Mouse (Mus musculus) liver, embryonic 12.5 days (tissue): ENCODE measurements around the gene Atad1. TPM values are rescaled to one million over a fixed set of nuclear protein-coding genes. Genes with fewer than 3 reads are reported as not detected.
"Not testable (repeated sequence)": the region's sequence is repeated elsewhere in the genome, so short reads cannot be mapped to it uniquely, and the experiment has no call there.

Source experiments
- ATAC-seq: fragments of 200-750 bp; cut with Nextera tagmentation; 2 replicates; pipeline ENCODE4 v1.8.0; 2017; ENCODE audit warnings: moderate number of reproducible peaks, mild to moderate bottlenecking, moderate library complexity
- H3K27ac ChIP-seq: fragments of 300-500 bp; sonication (generic); 2 replicates; pipeline ENCODE4 v1.5.1; 2016; ENCODE audit warnings: mild to moderate bottlenecking
- H3K27me3 ChIP-seq: fragments of 300-500 bp; sonication (generic); replicated peaks from 2 replicates; pipeline ENCODE4 v1.6.1; 2016; ENCODE audit warnings: mild to moderate bottlenecking, moderate library complexity
- H3K36me3 ChIP-seq: fragments of 300-500 bp; sonication (generic); 2 replicates; pipeline ENCODE4 v1.6.1; 2016; ENCODE audit warnings: mild to moderate bottlenecking, moderate library complexity
- H3K4me1 ChIP-seq: fragments of 300-500 bp; sonication (generic); 2 replicates; pipeline ENCODE4 v1.6.1; 2016
- H3K4me2 ChIP-seq: fragments of 300-500 bp; sonication (generic); 2 replicates; pipeline ENCODE4 v1.6.1; 2016; ENCODE audit warnings: mild to moderate bottlenecking, moderate library complexity
- H3K4me3 ChIP-seq: fragments of 300-500 bp; sonication (generic); 2 replicates; pipeline ENCODE4 v1.5.1; 2016; ENCODE audit warnings: mild to moderate bottlenecking, moderate library complexity
- H3K9ac ChIP-seq: fragments of 300-500 bp; sonication (generic); 2 replicates; pipeline ENCODE4 v1.6.1; 2016; ENCODE audit warnings: mild to moderate bottlenecking, moderate library complexity
- H3K9me3 ChIP-seq: fragments of 300-500 bp; sonication (generic); replicated peaks from 2 replicates; pipeline ENCODE4 v1.6.1; 2016; ENCODE audit warnings: mild to moderate bottlenecking, moderate library complexity
- WGBS: fragments of 180-500 bp; shearing (Covaris S2); methylation state at CpG from one replicate; pipeline ENCODE4 v1.1.7; 2016; ENCODE audit not compliant: insufficient replicate concordance; 5-methylcytosine and 5-hydroxymethylcytosine counted together
- polyA plus RNA-seq: library from polyadenylated mRNA; unstranded; fragments of >200 nt; fragmentation: Nextera tagmentation; extraction: Ambion mirVana; gene quantifications from 2 replicates; pipeline ENCODE4 v1.2.1, GENCODE M21; 2016

Gene Atad1
- 32.2 and 32.3 TPM in 2 replicates for polyA plus RNA-seq

GRCm38 (mm10) chr19:32739686-32740085 is at the start of gene Atad1:
Gene Atad1, minus strand, starts transcription at chr19:32739786.
- H3K27me3 ChIP-seq = no peaks in the 10 kb centered on the region
- H3K9me3 ChIP-seq = no peaks in the 10 kb centered on the region
- no peaks in the 10 kb centered on the region for H3K4me1 ChIP-seq
- H3K4me3 ChIP-seq = no peak within 1 kb of the TSS
- H3K27ac ChIP-seq = no peak within 1 kb of the TSS
- ATAC-seq = no peak
- WGBS = 75% methylated on average over 4 of the region's 4 CpGs
- H3K9ac ChIP-seq = no peak within 1 kb of the TSS
- no peaks in the 10 kb centered on the region for H3K36me3 ChIP-seq
- no peak within 1 kb of the TSS for H3K4me2 ChIP-seq

GRCm38 (mm10) chr19:32788016-32788415 is 48.4 kb upstream of the Atad1 start:
- H3K4me3 ChIP-seq, H3K27ac ChIP-seq, H3K36me3 ChIP-seq, H3K4me2 ChIP-seq, H3K9ac ChIP-seq, H3K9me3 ChIP-seq, H3K27me3 ChIP-seq: not testable (repeated sequence)
- WGBS = 52% methylated on average over 3 of the region's 3 CpGs
- peaks cover 36% of the 10 kb centered on the region for H3K4me1 ChIP-seq
- peak; percentile 63 for ATAC-seq

- H3K36me3 ChIP-seq, H3K9me3 ChIP-seq, H3K9ac ChIP-seq, H3K27me3 ChIP-seq, H3K4me2 ChIP-seq, ATAC-seq, H3K4me3 ChIP-seq: not testable (repeated sequence)
- Histone ChIP-seq H3K27ac (peak overlapping the region; percentile 23; the same call in 1 of the 2 replicates), H3K4me1 (peaks cover 34% of the 10 kb centered on the region)
- 26% methylated on average over 4 of the region's 4 CpGs for WGBS
Observed at GRCm38 (mm10) chr19:32787388-32787787, 47.8 kb upstream of the Atad1 start.

- peaks cover 11% of the 10 kb centered on the region; the same call in 1 of the 2 replicates for H3K4me1 ChIP-seq
- no peaks in the 10 kb centered on the region for H3K9me3 ChIP-seq
- no peak overlapping the region for H3K4me2 ChIP-seq
- H3K27me3 ChIP-seq = no peaks in the 10 kb centered on the region
- H3K36me3 ChIP-seq = peaks cover 5% of the 10 kb centered on the region
- H3K4me3 ChIP-seq = no peak overlapping the region
- H3K27ac ChIP-seq = no peak overlapping the region
- WGBS = 78% methylated on average over 5 of the region's 5 CpGs
- no peak overlapping the region for H3K9ac ChIP-seq
- ATAC-seq = no peak
Observed at GRCm38 (mm10) chr19:32781305-32782071, 41.9 kb upstream of the Atad1 start.

GRCm38 (mm10) chr19:32779131-32779530 is 39.5 kb upstream of the Atad1 start:
- no peak overlapping the region for H3K27ac ChIP-seq
- no peak for ATAC-seq

GRCm38 (mm10) chr19:32778411-32778810 is 38.8 kb upstream of the Atad1 start:
- no peaks in the 10 kb centered on the region for H3K27me3 ChIP-seq
- H3K4me2 ChIP-seq = no peak overlapping the region
- peaks cover 11% of the 10 kb centered on the region; the same call in 1 of the 2 replicates for H3K4me1 ChIP-seq
- ATAC-seq = no peak
- H3K9ac ChIP-seq = no peak overlapping the region
- no peaks in the 10 kb centered on the region for H3K9me3 ChIP-seq
- H3K4me3 ChIP-seq = no peak overlapping the region
- H3K27ac ChIP-seq = no peak overlapping the region
- peaks cover 9% of the 10 kb centered on the region for H3K36me3 ChIP-seq
- WGBS = 21% methylated on average over 2 of the region's 2 CpGs

More at GRCm38 (mm10) chr19:32779131-32779530, 39.5 kb upstream of the Atad1 start:
- Histone ChIP-seq H3K9me3 (no peaks in the 10 kb centered on the region), H3K4me3 (no peak overlapping the region), H3K4me2 (no peak overlapping the region), H3K4me1 (peaks cover 11% of the 10 kb centered on the region; the same call in 1 of the 2 replicates), H3K27me3 (no peaks in the 10 kb centered on the region), H3K9ac (no peak overlapping the region), H3K36me3 (peaks cover 5% of the 10 kb centered on the region)
- 50% methylated on average over 3 of the region's 3 CpGs for WGBS

GRCm38 (mm10) chr19:32762493-32762892 is 22.9 kb upstream of the Atad1 start:
- Histone ChIP-seq H3K27ac (no peak overlapping the region), H3K4me1 (peaks cover 30% of the 10 kb centered on the region), H3K9ac (no peak overlapping the region), H3K4me2 (no peak overlapping the region), H3K27me3 (no peaks in the 10 kb centered on the region), H3K9me3 (no peaks in the 10 kb centered on the region), H3K4me3 (no peak overlapping the region), H3K36me3 (peaks cover 12% of the 10 kb centered on the region; the same call in 1 of the 2 replicates)
- 37% methylated on average over 4 of the region's 4 CpGs for WGBS
- no peak for ATAC-seq

- no peak for ATAC-seq
- Histone ChIP-seq H3K4me3 (no peak overlapping the region), H3K27ac (no peak overlapping the region), H3K27me3 (no peaks in the 10 kb centered on the region), H3K36me3 (peaks cover 9% of the 10 kb centered on the region; the same call in 1 of the 2 replicates), H3K4me2 (0 out of 2 replicates have a peak overlapping the region, but pooled peaks have one; percentile 18), H3K4me1 (peaks cover 30% of the 10 kb centered on the region), H3K9me3 (no peaks in the 10 kb centered on the region), H3K9ac (no peak overlapping the region)
- WGBS = 60% methylated on average over 4 of the region's 4 CpGs
Observed at GRCm38 (mm10) chr19:32761162-32761561, 21.6 kb upstream of the Atad1 start.

GRCm38 (mm10) chr19:32760499-32760898 is 20.9 kb upstream of the Atad1 start:
- Histone ChIP-seq H3K4me3 (peak overlapping the region; percentile 22), H3K4me1 (peaks cover 35% of the 10 kb centered on the region), H3K36me3 (peaks cover 5% of the 10 kb centered on the region; the same call in 1 of the 2 replicates), H3K27ac (no peak overlapping the region), H3K9me3 (no peaks in the 10 kb centered on the region), H3K9ac (no peak overlapping the region; the same call in 1 of the 2 replicates), H3K4me2 (peak overlapping the region; percentile 48), H3K27me3 (no peaks in the 10 kb centered on the region)
- 45% methylated on average over 6 of the region's 6 CpGs for WGBS
- ATAC-seq = no peak

GRCm38 (mm10) chr19:32759357-32760024 is 19.9 kb upstream of the Atad1 start:
- H3K9ac ChIP-seq = peak overlapping the region; percentile 97; the same call in 1 of the 2 replicates
- peak overlapping the region; percentile 94 for H3K4me2 ChIP-seq
- H3K27ac ChIP-seq = no peak overlapping the region
- no peaks in the 10 kb centered on the region for H3K9me3 ChIP-seq
- H3K27me3 ChIP-seq = peaks cover 2% of the 10 kb centered on the region; the same call in 1 of the 2 replicates
- H3K4me1 ChIP-seq = peaks cover 45% of the 10 kb centered on the region
- H3K4me3 ChIP-seq = peak overlapping the region; percentile 96
- WGBS = 5% methylated on average over 8 of the region's 8 CpGs
- H3K36me3 ChIP-seq = peaks cover 3% of the 10 kb centered on the region; the same call in 1 of the 2 replicates
- ATAC-seq = no peak

- 2% methylated on average over 11 of the region's 11 CpGs for WGBS
- Histone ChIP-seq H3K36me3 (peaks cover 3% of the 10 kb centered on the region; the same call in 1 of the 2 replicates), H3K27me3 (peaks cover 5% of the 10 kb centered on the region; the same call in 1 of the 2 replicates), H3K4me2 (peak overlapping the region; percentile 94), H3K9me3 (no peaks in the 10 kb centered on the region), H3K4me3 (peak overlapping the region; percentile 96), H3K4me1 (peaks cover 48% of the 10 kb centered on the region), H3K27ac (no peak overlapping the region), H3K9ac (peak overlapping the region; percentile 97)
- no peak for ATAC-seq
Observed at GRCm38 (mm10) chr19:32758793-32759161, 19.2 kb upstream of the Atad1 start.
